In genomic region chr17:80880325-80880724, GRCm38 (mm10) we compare ENCODE assay signal across 20 mouse cellular contexts.
DNase-seq lines count a peak whose midpoint lies in the region; ATAC-seq and TF ChIP-seq lines count a peak whose summit lies in the region.
"Had no signal": no experiment of that assay in that cellular context is flagged by ENCODE, and none has a peak within 500 bp of the region (broad histone marks: within the 10 kb centered on the region; RNA-seq: fewer than 3 reads in every experiment).

No protein-coding gene starts in this region.

- H3K27ac ChIP-seq in midbrain, embryonic 11.5 days (ENCODE audit: low read depth, low read length) = no peak overlapping the region
- no peak overlapping the region for H3K27ac ChIP-seq in midbrain, postnatal 0 days (ENCODE audit: low read depth, low read length)
- H3K27ac ChIP-seq: embryonic facial prominence, embryonic 13.5 days; forebrain, embryonic 10.5 days; forebrain, embryonic 12.5 days had no signal

- TF ChIP-seq CTCF in midbrain, postnatal 0 days (IDR thresholded peaks at IDR 0.05) = no peak

- no peak overlapping the region for H3K4me3 ChIP-seq in midbrain, embryonic 11.5 days (ENCODE audit: low read depth, low read length)
- H3K4me3 ChIP-seq in midbrain, postnatal 0 days (ENCODE audit: low read depth, low read length) = no peak overlapping the region
- H3K4me3 ChIP-seq: embryonic facial prominence, embryonic 13.5 days; erythroblast, embryonic 14.5 days; forebrain, embryonic 10.5 days; forebrain, embryonic 12.5 days had no signal

- no peaks in the 10 kb centered on the region for H3K4me1 ChIP-seq in midbrain, embryonic 11.5 days (ENCODE audit: control insufficient read depth, insufficient read depth, low read length)
- H3K4me1 ChIP-seq in midbrain, postnatal 0 days (ENCODE audit: insufficient read depth, low read length) = no peaks in the 10 kb centered on the region
- H3K4me1 ChIP-seq: forebrain, embryonic 12.5 days had no signal

- H3K9me3 ChIP-seq in midbrain, embryonic 11.5 days (ENCODE audit: control insufficient read depth, low read length) = no peaks in the 10 kb centered on the region
- no peaks in the 10 kb centered on the region for H3K9me3 ChIP-seq in midbrain, postnatal 0 days (ENCODE audit: low read length)
- H3K9me3 ChIP-seq: embryonic facial prominence, embryonic 13.5 days; forebrain, embryonic 10.5 days; forebrain, embryonic 12.5 days had no signal

- no peak overlapping the region for H3K4me2 ChIP-seq in midbrain, embryonic 11.5 days
- H3K4me2 ChIP-seq in midbrain, postnatal 0 days (ENCODE audit: low read depth, low read length, poor library complexity, severe bottlenecking) = no peak overlapping the region
- H3K4me2 ChIP-seq: embryonic facial prominence, embryonic 13.5 days; forebrain, embryonic 12.5 days had no signal

- no peaks in the 10 kb centered on the region for H3K27me3 ChIP-seq in midbrain, embryonic 11.5 days (ENCODE audit: control insufficient read depth, insufficient read depth, low read length)
- H3K27me3 ChIP-seq in midbrain, postnatal 0 days (ENCODE audit: insufficient read depth, low read length) = no peaks in the 10 kb centered on the region
- H3K27me3 ChIP-seq: embryonic facial prominence, embryonic 13.5 days; forebrain, embryonic 12.5 days had no signal

- ATAC-seq in midbrain, embryonic 11.5 days (ENCODE audit: low FRiP score) = no peak
- ATAC-seq in midbrain, postnatal 0 days (ENCODE audit: low FRiP score) = no peak
- ATAC-seq in granulocyte monocyte progenitor cell, adult 5-6 weeks (replicated peaks; ENCODE audit: poor library complexity, severe bottlenecking) = peak; percentile 94
- peak; percentile 96 for ATAC-seq in megakaryocyte progenitor cell, adult 5-6 weeks (replicated peaks; ENCODE audit: poor library complexity)
- ATAC-seq: forebrain, embryonic 14.5 days; forebrain, embryonic 16.5 days had no signal

- peak; percentile 33 for DNase-seq in midbrain, embryonic 11.5 days (ENCODE audit: low spot score, missing footprints)
- DNase-seq in midbrain, postnatal 0 days (ENCODE audit: low spot score) = no peak
- no peak for DNase-seq in cerebellum, postnatal 14 days
- DNase-seq in heart, adult 9 months (ENCODE audit: low spot score in 2 of 2) = no peak
- DNase-seq: adrenal gland, adult 2 months; adrenal gland, postnatal 10 days; adrenal gland, postnatal 25 days; cerebellum, adult 11 months; cerebellum, adult 18-20 months; cerebellum, adult 8-10 months; cerebellum, adult 9-11 months; cerebellum, postnatal 25 days had no signal

- no peaks in the 10 kb centered on the region for H3K36me3 ChIP-seq in midbrain, embryonic 11.5 days (ENCODE audit: control insufficient read depth, insufficient read depth, low read length)
- H3K36me3 ChIP-seq in midbrain, postnatal 0 days (ENCODE audit: insufficient read depth, low read length) = no peaks in the 10 kb centered on the region
- H3K36me3 ChIP-seq: embryonic facial prominence, embryonic 13.5 days; forebrain, embryonic 10.5 days; forebrain, embryonic 12.5 days had no signal

- WGBS in midbrain, embryonic 11.5 days = 86% methylated on average over 4 of the region's 4 CpGs
- WGBS in midbrain, postnatal 0 days = 80% methylated on average over 4 of the region's 4 CpGs

- H3K9ac ChIP-seq in midbrain, embryonic 11.5 days (ENCODE audit: low read length) = no peak overlapping the region
- H3K9ac ChIP-seq in midbrain, postnatal 0 days (replicated peaks; ENCODE audit: low read length, poor library complexity, severe bottlenecking) = no peak overlapping the region
- H3K9ac ChIP-seq: embryonic facial prominence, embryonic 13.5 days; forebrain, embryonic 12.5 days had no signal

Comparison
In these comparisons a context has a peak if more than half of its experiments do, and no peak if none do; other contexts are left out.
1. ATAC-seq: peak in granulocyte monocyte progenitor cell, adult 5-6 weeks (single experiment) and megakaryocyte progenitor cell, adult 5-6 weeks (single experiment); none in midbrain, embryonic 11.5 days (single experiment) and midbrain, postnatal 0 days (single experiment).